Mouse (Mus musculus) neural tube, embryonic 11.5 days (tissue): ENCODE results near the gene Gm17545. TPM values are rescaled to one million over a fixed set of nuclear protein-coding genes. Genes with fewer than 3 reads are reported as not detected.

Experiments used
- ATAC-seq: fragments of 200-750 bp; cut with Nextera tagmentation; 2 replicates; pipeline ENCODE4 v1.8.0; 2017; ENCODE audit warnings: moderate number of reproducible peaks, mild to moderate bottlenecking, moderate TSS enrichment, moderate library complexity; ENCODE audit not compliant: insufficient read depth, low FRiP score, low TSS enrichment
- DNase-seq: peaks from one replicate; pipeline ENCODE4 v3.0.0-alpha.2; 2015; ENCODE audit warnings: low spot score
- H3K27ac ChIP-seq: fragments of 300-500 bp; sonication (generic); 2 replicates; pipeline ENCODE4 v1.5.1; 2014; ENCODE audit warnings: low read depth, mild to moderate bottlenecking, low read length
- H3K27me3 ChIP-seq: fragments of 300-500 bp; sonication (generic); 2 replicates; pipeline ENCODE4 v1.6.1; 2014; ENCODE audit warnings: mild to moderate bottlenecking, low read length, mixed read lengths; ENCODE audit not compliant: control insufficient read depth, insufficient read depth
- H3K36me3 ChIP-seq: fragments of 300-500 bp; sonication (generic); 2 replicates; pipeline ENCODE4 v1.6.1; 2014; ENCODE audit warnings: mild to moderate bottlenecking, low read length, moderate library complexity, mixed read lengths; ENCODE audit not compliant: control insufficient read depth, insufficient read depth
- H3K4me1 ChIP-seq: fragments of 300-500 bp; sonication (generic); 2 replicates; pipeline ENCODE4 v1.6.1; 2014; ENCODE audit warnings: low read length, mixed read lengths; ENCODE audit not compliant: control insufficient read depth, insufficient read depth
- H3K4me2 ChIP-seq: fragments of 300-500 bp; sonication (generic); 2 replicates; pipeline ENCODE4 v1.6.1; 2014; ENCODE audit warnings: low read depth, mild to moderate bottlenecking, moderate library complexity
- H3K4me3 ChIP-seq: fragments of 300-500 bp; sonication (generic); 2 replicates; pipeline ENCODE4 v1.5.1; 2014; ENCODE audit warnings: low read depth, low read length
- H3K9ac ChIP-seq: fragments of 300-500 bp; sonication (generic); 2 replicates; pipeline ENCODE4 v1.6.1; 2014; ENCODE audit warnings: mild to moderate bottlenecking, low read length
- H3K9me3 ChIP-seq: fragments of 300-500 bp; sonication (generic); 2 replicates; pipeline ENCODE4 v1.6.1; 2016; ENCODE audit warnings: low read length; ENCODE audit not compliant: control insufficient read depth
- WGBS: fragments of 180-500 bp; shearing (Covaris S2); extraction: QIAGEN DNeasy Blood & Tissue Kit; methylation state at CpG from one replicate; pipeline ENCODE4 v1.1.7; 2014; 5-methylcytosine and 5-hydroxymethylcytosine counted together
- polyA plus RNA-seq: library from polyadenylated mRNA; unstranded; fragments of >200 nt; fragmentation: Nextera tagmentation; extraction: Ambion mirVana; gene quantifications from 2 replicates; pipeline ENCODE4 v1.2.1, GENCODE M21; 2014

Gm17545 gene
- polyA plus RNA-seq, 1 experiment from 2014 or later = not detected

DNA sequence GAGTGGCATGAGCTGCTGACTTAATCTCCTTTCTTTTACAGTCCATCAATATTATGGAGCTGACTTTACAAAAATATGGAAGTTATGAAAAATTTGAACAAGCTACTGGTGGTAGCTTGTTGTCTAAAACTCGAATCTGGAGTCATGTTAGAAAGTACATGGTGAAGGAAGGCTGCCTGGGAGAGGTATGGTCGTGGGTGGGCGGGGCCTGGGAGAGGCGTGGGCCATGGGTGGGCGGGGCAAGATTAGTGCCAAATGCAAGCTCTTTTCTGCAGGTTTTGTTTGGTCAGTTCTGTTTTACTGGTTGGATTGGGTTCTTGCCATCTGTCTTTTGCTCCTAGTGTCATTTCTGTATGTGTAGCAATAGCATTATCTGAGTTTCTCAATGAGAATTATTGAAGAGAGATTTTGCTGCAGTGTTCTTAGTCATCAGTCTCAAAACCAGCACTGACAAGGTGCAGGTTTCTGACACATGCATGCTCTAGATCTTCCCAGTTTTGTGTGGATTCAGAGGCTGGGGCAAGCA is 23.7 kb upstream of the Gm17545 start:
- no peak for ATAC-seq
- WGBS = 45% methylated on average over 5 of the region's 5 CpGs
- H3K4me1 ChIP-seq = no peaks in the 10 kb centered on the region
- no peak overlapping the region for H3K27ac ChIP-seq
- H3K9me3 ChIP-seq = no peaks in the 10 kb centered on the region
- no peak for DNase-seq
- no peaks in the 10 kb centered on the region for H3K36me3 ChIP-seq
- H3K27me3 ChIP-seq = no peaks in the 10 kb centered on the region
- H3K9ac ChIP-seq = no peak overlapping the region
- H3K4me3 ChIP-seq = no peak overlapping the region
- no peak overlapping the region for H3K4me2 ChIP-seq

DNA sequence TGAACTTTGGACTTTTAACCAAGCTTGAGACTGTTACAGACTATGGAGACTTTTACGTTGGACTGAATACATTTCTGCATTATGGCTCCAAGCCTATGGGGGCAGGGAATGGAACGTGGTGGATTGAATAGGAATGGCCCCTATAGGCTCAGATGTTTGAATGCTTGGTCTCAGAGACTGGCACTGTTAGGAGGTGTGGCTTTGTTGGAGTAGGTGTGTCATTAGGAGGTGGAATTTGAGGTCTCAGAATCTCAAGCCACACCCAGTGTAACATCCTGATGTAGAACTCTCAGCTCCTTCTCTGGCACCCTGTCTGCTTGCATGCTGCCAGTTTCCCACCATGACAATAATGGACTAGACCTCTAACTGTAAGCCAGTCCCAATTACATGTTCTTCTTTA is 20.9 kb upstream of the Gm17545 start:
- no peak for DNase-seq
- no peak overlapping the region for H3K4me2 ChIP-seq
- H3K9ac ChIP-seq = no peak overlapping the region
- no peak for ATAC-seq
- no peaks in the 10 kb centered on the region for H3K36me3 ChIP-seq
- 82% methylated on average over 2 of the region's 2 CpGs for WGBS
- H3K27ac ChIP-seq = no peak overlapping the region
- H3K9me3 ChIP-seq = no peaks in the 10 kb centered on the region
- no peaks in the 10 kb centered on the region for H3K27me3 ChIP-seq
- H3K4me3 ChIP-seq = no peak overlapping the region
- no peaks in the 10 kb centered on the region for H3K4me1 ChIP-seq

DNA sequence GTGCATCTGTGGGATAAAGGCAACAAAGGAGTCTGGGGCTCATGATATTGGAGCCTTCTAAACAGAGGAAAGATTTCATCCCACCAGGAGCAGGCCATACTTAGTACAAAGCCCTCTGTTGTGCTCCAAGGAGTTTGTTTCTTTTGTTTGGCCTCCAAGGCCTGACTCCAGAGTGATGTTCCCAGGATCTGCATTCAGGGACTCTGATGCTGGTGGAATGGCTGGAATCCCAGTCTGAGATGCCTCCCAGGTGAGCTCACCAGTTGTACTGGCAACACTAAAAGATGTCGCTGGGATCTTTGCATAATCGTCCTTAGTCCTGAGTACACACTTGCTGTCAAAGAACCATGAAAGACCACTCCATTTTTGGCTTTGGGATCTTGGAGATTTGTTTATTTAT is 20.0 kb upstream of the Gm17545 start:
- Histone ChIP-seq H3K4me3 (no peak overlapping the region), H3K36me3 (no peaks in the 10 kb centered on the region), H3K27ac (no peak overlapping the region), H3K4me1 (no peaks in the 10 kb centered on the region), H3K9me3 (no peaks in the 10 kb centered on the region), H3K9ac (no peak overlapping the region), H3K27me3 (no peaks in the 10 kb centered on the region), H3K4me2 (no peak overlapping the region)
- DNase-seq (no peak), ATAC-seq (no peak)
- WGBS = 98% methylated on average over 2 of the region's 2 CpGs

DNA sequence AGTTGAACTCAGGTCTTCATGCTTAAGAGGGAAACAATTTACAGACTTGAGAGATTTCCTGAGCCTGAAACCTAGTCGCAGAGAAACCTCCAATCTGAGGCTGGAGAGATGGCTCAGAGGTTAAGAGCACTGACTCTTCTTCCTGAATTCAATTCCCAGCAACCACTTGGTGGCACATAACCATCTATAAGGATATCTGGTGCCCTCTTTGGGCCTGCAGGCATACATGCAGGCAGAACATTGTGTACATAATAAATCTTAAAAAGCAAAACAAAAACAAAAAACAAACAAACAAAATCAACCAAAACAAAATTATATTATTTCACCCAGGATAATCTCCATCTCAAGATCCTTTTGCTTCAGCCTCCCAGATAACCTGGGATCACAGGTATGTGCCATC is 15.3 kb upstream of the Gm17545 start:
- WGBS = 66% methylated on average over 1 of the region's 1 CpGs
- Histone ChIP-seq H3K36me3 (no peaks in the 10 kb centered on the region), H3K27me3 (no peaks in the 10 kb centered on the region), H3K9ac (no peak overlapping the region), H3K4me3 (no peak overlapping the region), H3K4me2 (no peak overlapping the region), H3K4me1 (no peaks in the 10 kb centered on the region), H3K27ac (no peak overlapping the region), H3K9me3 (no peaks in the 10 kb centered on the region)
- ATAC-seq (no peak), DNase-seq (no peak)

DNA sequence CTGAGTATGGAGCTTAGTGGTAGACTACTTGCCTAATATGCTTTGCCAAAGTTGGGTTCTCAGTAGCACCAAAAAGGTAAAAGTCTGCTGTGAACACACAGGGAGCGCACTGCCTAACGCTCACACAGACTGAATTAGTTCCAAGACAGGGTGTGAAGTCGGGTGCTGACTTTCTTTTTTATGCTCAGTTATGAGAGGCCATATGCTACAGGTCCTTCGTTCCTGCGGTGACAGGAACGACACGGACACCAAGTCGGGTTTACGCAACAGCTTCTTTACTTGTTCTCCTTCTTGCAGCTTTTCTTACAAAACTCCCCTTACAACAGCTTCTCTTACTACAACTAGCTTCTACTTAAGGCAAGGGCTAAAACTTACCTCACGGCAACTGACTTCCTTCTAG is 10.9 kb upstream of the Gm17545 start:
- WGBS = 92% methylated on average over 10 of the region's 10 CpGs
- Histone ChIP-seq H3K4me2 (no peak overlapping the region), H3K4me1 (no peaks in the 10 kb centered on the region), H3K9ac (no peak overlapping the region), H3K36me3 (peaks cover 7% of the 10 kb centered on the region), H3K27ac (no peak overlapping the region), H3K4me3 (no peak overlapping the region), H3K27me3 (no peaks in the 10 kb centered on the region), H3K9me3 (no peaks in the 10 kb centered on the region)
- ATAC-seq (no peak), DNase-seq (no peak)

DNA sequence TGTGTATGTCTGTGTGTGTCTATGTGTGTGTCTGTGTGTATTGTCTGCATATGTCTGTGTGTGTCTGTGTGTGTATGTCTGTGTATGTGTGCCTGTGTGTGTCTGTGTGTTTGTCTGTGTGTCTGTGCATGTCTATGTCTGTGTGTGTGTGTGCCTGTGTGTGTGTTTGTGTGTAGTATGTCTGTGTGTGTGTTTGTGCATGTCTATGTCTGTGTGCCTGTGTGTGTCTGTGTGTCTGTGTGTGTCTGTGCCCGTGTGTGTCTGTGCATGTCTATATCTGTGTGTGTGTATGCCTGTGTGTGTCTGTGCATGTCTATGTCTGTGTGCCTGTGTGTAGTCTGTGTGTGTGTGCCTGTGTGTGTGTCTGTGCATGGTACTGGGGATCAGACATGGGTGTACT is 9.0 kb upstream of the Gm17545 start:
- Histone ChIP-seq H3K27ac (no peak overlapping the region), H3K4me3 (no peak overlapping the region), H3K9me3 (no peaks in the 10 kb centered on the region), H3K4me1 (no peaks in the 10 kb centered on the region), H3K4me2 (no peak overlapping the region), H3K9ac (no peak overlapping the region), H3K36me3 (peaks cover 9% of the 10 kb centered on the region), H3K27me3 (no peaks in the 10 kb centered on the region)
- DNase-seq (no peak), ATAC-seq (no peak)
- whole genome bisulfite sequencing = 85% methylated on average over 1 of the region's 1 CpGs

DNA sequence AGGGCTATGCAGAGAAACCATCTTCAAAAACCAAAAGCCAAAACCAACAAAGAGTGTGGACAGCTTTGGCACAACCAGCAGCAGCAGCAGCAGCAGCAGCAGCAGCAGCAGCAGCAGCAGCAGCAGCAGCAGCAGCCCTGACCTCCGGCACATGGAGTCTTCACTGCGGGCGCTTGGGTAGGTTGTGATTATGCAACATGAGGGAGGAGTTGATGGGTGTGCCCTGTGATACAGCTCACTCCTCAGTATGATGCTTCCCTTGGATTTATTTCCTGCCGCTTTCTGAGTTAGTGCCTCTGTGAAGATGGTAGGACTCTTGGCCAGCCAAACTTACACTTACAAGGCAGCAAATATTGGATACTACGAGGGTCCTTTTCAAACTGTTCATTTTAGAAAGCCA is 6.9 kb upstream of the Gm17545 start:
- no peak overlapping the region for H3K27ac ChIP-seq
- no peaks in the 10 kb centered on the region for H3K4me1 ChIP-seq
- H3K36me3 ChIP-seq = peaks cover 9% of the 10 kb centered on the region
- no peak overlapping the region for H3K4me3 ChIP-seq
- no peak overlapping the region for H3K9ac ChIP-seq
- no peaks in the 10 kb centered on the region for H3K27me3 ChIP-seq
- WGBS = 92% methylated on average over 5 of the region's 5 CpGs
- H3K9me3 ChIP-seq = no peaks in the 10 kb centered on the region
- no peak overlapping the region for H3K4me2 ChIP-seq
- DNase-seq (no peak), ATAC-seq (no peak)

DNA sequence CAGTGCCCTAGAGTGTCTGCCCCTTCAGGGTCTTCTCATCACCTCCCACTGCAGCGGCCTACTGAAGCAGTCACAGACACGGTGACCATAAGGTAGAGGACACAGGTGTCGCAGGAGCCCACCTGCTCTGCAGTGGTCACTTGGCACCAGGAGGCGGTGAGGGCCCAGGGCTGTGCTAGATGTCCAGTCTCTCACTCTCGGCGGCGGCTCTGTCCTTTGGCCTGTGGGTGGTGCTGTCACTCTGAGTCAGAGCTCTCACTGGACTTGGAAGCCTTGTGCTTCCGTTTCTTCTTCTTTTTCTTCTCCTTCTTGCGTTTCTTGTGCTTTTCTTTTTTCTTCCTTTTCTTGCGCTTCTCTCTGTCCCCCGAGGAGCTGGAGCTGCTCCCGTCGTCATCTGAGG is 5.7 kb upstream of the Gm17545 start:
- H3K36me3 ChIP-seq = peaks cover 14% of the 10 kb centered on the region
- H3K9me3 ChIP-seq = no peaks in the 10 kb centered on the region
- H3K27ac ChIP-seq = no peak overlapping the region
- H3K9ac ChIP-seq = no peak overlapping the region
- no peak overlapping the region for H3K4me3 ChIP-seq
- 91% methylated on average over 13 of the region's 13 CpGs for WGBS
- DNase-seq (no peak), ATAC-seq (no peak)
- no peak overlapping the region for H3K4me2 ChIP-seq
- H3K27me3 ChIP-seq = no peaks in the 10 kb centered on the region
- H3K4me1 ChIP-seq = no peaks in the 10 kb centered on the region

DNA sequence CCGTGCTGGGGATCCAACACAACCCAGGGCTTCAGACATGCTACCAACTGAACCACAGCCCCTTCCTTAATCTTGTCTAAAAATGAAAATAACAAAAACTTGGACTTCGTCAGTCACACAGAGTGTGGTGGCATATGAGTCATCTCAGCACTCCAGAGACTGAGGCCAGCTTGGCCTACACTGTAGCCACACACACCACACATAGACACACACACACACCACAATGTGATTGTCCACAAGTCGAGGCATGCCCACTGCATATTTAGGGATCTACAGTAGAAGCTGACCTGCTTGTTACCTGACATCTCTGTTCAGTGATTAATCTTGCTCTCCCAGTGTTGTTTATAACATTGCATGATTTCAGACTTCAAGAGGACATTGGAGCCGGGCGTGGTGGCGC is 4.9 kb upstream of the Gm17545 start:
- peaks cover 14% of the 10 kb centered on the region for H3K36me3 ChIP-seq

More for the DNA sequence above, 4.9 kb upstream of the Gm17545 start:
- H3K27me3 ChIP-seq = no peaks in the 10 kb centered on the region
- no peak overlapping the region for H3K9ac ChIP-seq
- no peaks in the 10 kb centered on the region for H3K9me3 ChIP-seq
- H3K4me2 ChIP-seq = no peak overlapping the region
- no peak overlapping the region for H3K27ac ChIP-seq
- H3K4me3 ChIP-seq = no peak overlapping the region
- WGBS = 89% methylated on average over 6 of the region's 6 CpGs
- no peak for DNase-seq
- ATAC-seq = no peak
- no peaks in the 10 kb centered on the region for H3K4me1 ChIP-seq
